Mouse (Mus musculus): ENCODE results near the gene Zfp36l2.

DNA sequence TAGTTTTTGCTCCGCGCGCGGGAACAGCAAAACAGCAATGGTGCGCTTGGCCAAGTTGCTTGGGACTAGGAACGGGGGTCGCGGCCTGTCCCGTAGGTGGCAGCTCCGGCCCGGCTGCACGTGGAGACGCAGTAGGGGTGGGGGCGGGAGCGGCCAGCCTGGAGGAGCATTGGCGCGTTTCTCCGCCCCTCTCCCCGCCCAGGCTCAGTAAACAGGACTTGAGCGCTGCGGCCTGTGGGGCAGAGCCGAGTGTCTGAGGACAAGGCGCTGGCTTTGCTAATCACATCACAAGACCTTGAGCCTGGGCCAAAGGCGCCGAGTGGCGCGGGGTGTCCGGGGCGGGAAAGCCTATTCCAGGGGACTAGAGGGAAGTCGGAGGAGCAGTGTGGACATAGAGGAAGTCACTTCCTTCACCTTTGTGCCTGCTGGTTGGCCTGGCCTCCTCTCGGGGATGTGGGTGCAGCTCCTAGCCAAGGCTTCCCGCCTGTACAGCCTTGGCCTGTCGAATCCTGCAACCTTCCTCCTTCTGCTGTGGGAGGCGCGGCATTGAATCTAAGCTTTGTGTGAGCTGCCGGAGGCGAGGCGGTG, 721 bp upstream of the Zfp36l2 start:
- TF ChIP-seq CTCF (IDR thresholded peaks at IDR 0.05; ENCODE audit: insufficient read depth, low read depth, low read length) = 0 out of 2 replicates have a peak, but pooled peaks have one; percentile 6
- TF ChIP-seq POLR2A (IDR thresholded peaks at IDR 0.05; ENCODE audit: insufficient read depth, low read depth, low read length) = no peak

All from olfactory bulb, adult 2 months (tissue).